Mouse (Mus musculus): ENCODE measurements around the gene Tas2r119. TPM values are rescaled to one million over a fixed set of nuclear protein-coding genes. Genes with fewer than 3 reads are reported as not detected.

Gene Tas2r119
- not detected for polyA plus RNA-seq (2014; fragmentation: Illumina TruSeq; extraction: RNeasy Lipid Tissue Mini Kit (QIAGEN cat#74804); ENCODE audit: low read depth, low replicate concordance)

GRCm38 (mm10) chr15:32176989-32177388, at the start of gene Tas2r119:
Gene Tas2r119 (plus strand): TSS chr15:32177289.

Other genes starting within 250 kb of the Tas2r119 start
- 13.9 TPM for gene Sema5a, start 67.5 kb downstream of the Tas2r119 start, polyA plus RNA-seq (2014; fragmentation: Illumina TruSeq; extraction: RNeasy Lipid Tissue Mini Kit (QIAGEN cat#74804); ENCODE audit: low read depth, low replicate concordance)

Data from adipose tissue, adult 10 weeks (tissue).